Mouse (Mus musculus) embryonic facial prominence, embryonic 10.5 days (tissue): ENCODE results near the gene Dhx57. TPM values are rescaled to one million over a fixed set of nuclear protein-coding genes. Genes with fewer than 3 reads are reported as not detected.
A peak's percentile ranks its signal among the peaks of the same experiment; 100 is the strongest.

Source experiments
- DNase-seq: peaks from one replicate; pipeline ENCODE4 v3.0.0-alpha.2; 2017; ENCODE audit warnings: low spot score
- H3K27ac ChIP-seq: fragments of 300-500 bp; sonication (generic); replicated peaks from 2 replicates; pipeline ENCODE4 v1.5.1; 2016; ENCODE audit warnings: mild to moderate bottlenecking
- H3K27me3 ChIP-seq: fragments of 300-500 bp; sonication (generic); replicated peaks from 2 replicates; pipeline ENCODE4 v1.6.1; 2016; ENCODE audit warnings: low read depth, mild to moderate bottlenecking; ENCODE audit not compliant: poor library complexity, severe bottlenecking
- H3K36me3 ChIP-seq: fragments of 300-500 bp; sonication (generic); replicated peaks from 2 replicates; pipeline ENCODE4 v1.6.1; 2016; ENCODE audit warnings: mild to moderate bottlenecking, moderate library complexity
- H3K4me1 ChIP-seq: fragments of 300-500 bp; sonication (generic); 2 replicates; pipeline ENCODE4 v1.6.1; 2016
- H3K4me3 ChIP-seq: fragments of 300-500 bp; sonication (generic); 2 replicates; pipeline ENCODE4 v1.5.1; 2016; ENCODE audit warnings: mild to moderate bottlenecking, moderate library complexity
- H3K9me3 ChIP-seq: fragments of 300-500 bp; sonication (generic); 2 replicates; pipeline ENCODE4 v1.6.1; 2016; ENCODE audit warnings: mild to moderate bottlenecking
- WGBS: fragments of 180-500 bp; shearing (Covaris S2); methylation state at CpG from one replicate; pipeline ENCODE4 v1.1.7; 2016; 5-methylcytosine and 5-hydroxymethylcytosine counted together
- polyA plus RNA-seq: library from polyadenylated mRNA; unstranded; fragments of >200 nt; fragmentation: Nextera tagmentation; extraction: Ambion mirVana; gene quantifications from 2 replicates; pipeline ENCODE4 v1.2.1, GENCODE M21; 2016

Gene Dhx57
- polyA plus RNA-seq = 17.8 and 19.5 TPM in 2 replicates

DNA sequence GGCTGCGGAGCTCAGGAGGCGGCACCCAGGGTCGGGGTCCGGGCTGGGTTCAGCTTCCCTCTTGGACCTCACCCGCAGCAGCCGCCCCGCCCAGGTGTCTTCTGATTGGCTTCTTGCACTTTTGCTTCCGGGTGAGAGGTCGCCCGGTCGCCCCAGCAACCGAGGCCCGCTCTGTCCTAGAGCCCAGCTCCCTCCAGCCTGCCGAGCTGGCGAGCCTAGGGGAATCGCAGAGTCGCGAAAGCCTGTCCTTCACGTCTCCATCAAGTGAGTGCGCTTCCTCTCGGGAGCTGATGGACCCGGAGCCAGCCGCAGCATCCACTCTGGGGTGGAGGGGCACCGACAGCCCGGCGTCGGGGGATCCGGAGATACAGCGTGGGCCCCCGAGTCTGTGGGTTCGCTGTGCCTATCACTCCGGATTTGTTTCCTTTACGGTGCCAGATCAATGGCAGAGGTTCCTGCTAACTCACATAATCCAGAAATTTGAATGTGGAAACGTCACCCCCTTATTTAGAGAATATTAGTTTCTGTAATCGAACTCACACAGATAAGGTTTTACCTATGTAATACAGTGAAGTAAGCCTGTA is at the start of gene Dhx57, which contains the start of gene Morn2:
Dhx57 (minus strand) TSS at position 403 of the 584 bp plus-strand sequence.
Morn2 (plus strand) TSS at position 130 of the 584 bp plus-strand sequence.
- Histone ChIP-seq H3K36me3 (no peaks in the 10 kb centered on the region), H3K9me3 (no peaks in the 10 kb centered on the region), H3K4me3 (peak within 1 kb of the TSS; percentile 99), H3K27me3 (no peaks in the 10 kb centered on the region), H3K4me1 (peaks cover 17% of the 10 kb centered on the region), H3K27ac (peak within 1 kb of the TSS; percentile 89)
- under 1% methylated on average over 35 of the region's 35 CpGs for WGBS
- DNase-seq = peak; percentile 98

DNA sequence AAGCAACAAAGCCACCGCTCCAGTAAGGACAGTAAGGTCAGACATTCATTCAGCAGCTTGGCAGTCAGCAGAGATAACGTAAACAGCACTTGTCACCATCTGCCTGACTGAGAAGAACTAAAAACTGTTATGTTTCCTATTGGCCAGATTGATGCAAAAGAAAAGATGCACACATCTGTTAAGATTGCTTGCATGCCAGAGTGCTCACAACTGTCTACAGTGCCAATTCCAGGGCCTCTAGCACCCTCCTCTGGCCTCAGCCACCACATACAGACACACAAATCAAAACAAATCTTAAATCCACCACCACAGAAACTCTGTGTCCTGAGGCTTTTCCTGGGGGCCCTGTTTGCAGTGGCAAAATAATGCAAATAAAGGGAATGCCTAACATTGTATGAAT is 42.1 kb upstream of the Dhx57 start:
- Histone ChIP-seq H3K4me3 (no peak overlapping the region), H3K4me1 (no peaks in the 10 kb centered on the region), H3K27ac (no peak overlapping the region), H3K27me3 (no peaks in the 10 kb centered on the region; the same call in 1 of the 2 replicates), H3K36me3 (no peaks in the 10 kb centered on the region), H3K9me3 (no peaks in the 10 kb centered on the region)
- 87% methylated on average over 2 of the region's 2 CpGs for WGBS
- no peak for DNase-seq

DNA sequence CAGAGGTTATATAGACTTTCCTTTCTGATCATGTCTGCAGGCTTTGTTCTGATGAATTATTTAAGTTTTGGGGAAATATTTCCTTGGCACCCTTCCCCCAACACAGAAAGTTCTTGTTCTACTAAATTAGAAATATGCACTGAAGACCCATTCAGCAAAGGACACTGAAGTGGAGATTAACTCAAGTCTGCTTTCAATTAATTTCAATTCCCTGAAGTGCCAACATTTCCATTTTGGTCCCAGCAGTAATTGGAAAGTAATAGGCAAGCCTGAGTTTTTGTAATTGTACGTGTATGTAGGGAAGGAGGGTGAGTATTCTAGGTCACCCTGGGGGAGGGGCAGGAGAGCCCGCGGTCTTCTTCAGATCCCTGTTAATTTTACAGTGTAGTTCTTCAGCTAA is 36.2 kb upstream of the Dhx57 start:
- Histone ChIP-seq H3K9me3 (no peaks in the 10 kb centered on the region), H3K36me3 (no peaks in the 10 kb centered on the region), H3K4me3 (no peak overlapping the region), H3K27ac (no peak overlapping the region), H3K27me3 (no peaks in the 10 kb centered on the region; the same call in 1 of the 2 replicates), H3K4me1 (0 out of 2 replicates have a peak, but pooled peaks cover 5% of the 10 kb centered on the region)
- DNase-seq = no peak
- WGBS = 54% methylated on average over 3 of the region's 3 CpGs

DNA sequence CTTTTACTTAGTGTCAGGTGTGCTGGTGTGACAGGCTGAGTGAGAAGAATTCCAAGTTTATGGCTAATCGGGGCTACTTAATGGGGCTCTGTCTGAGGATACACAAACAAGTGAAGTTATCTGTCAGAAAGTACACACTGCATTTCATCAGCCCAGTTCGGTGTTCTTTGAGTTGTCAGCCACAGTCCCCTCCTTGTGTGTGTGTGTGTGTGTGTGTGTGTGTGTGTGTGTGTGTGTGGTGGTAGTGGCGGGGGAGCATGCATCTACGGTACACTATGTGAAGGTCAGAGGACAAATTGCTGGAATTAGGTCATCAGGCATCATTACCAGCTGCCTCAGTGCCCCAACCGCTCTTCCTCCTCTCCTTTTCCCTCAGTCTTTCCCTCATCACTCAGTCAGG is 35.2 kb upstream of the Dhx57 start:
- 0 out of 2 replicates have a peak, but pooled peaks cover 5% of the 10 kb centered on the region for H3K4me1 ChIP-seq
- no peaks in the 10 kb centered on the region for H3K36me3 ChIP-seq
- no peak for DNase-seq
- 67% methylated on average over 5 of the region's 5 CpGs for WGBS
- no peaks in the 10 kb centered on the region for H3K9me3 ChIP-seq
- H3K4me3 ChIP-seq = no peak overlapping the region
- H3K27ac ChIP-seq = no peak overlapping the region
- H3K27me3 ChIP-seq = no peaks in the 10 kb centered on the region; the same call in 1 of the 2 replicates

DNA sequence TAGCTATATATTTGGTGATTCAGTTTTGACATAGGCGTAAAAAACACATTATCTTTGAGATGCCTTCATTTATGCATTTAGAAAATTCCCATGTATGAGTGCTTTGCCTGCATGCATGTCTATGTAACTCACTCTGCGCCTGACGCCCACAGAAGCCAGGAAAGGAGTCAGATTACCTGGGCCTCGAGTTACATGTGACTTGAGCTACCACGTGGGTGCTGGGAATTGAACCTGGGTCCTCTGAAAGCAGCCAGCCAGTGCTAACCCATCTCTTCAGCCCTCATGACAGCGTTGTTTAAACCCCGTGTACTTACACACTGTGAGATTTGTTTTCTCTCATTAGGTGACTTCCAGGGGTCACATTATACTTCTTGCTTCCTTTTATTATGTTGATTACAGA is 34.2 kb upstream of the Dhx57 start:
- no peaks in the 10 kb centered on the region; the same call in 1 of the 2 replicates for H3K27me3 ChIP-seq
- no peak for DNase-seq
- H3K27ac ChIP-seq = no peak overlapping the region
- no peaks in the 10 kb centered on the region for H3K36me3 ChIP-seq
- no peak overlapping the region for H3K4me3 ChIP-seq
- WGBS = 84% methylated on average over 7 of the region's 7 CpGs
- H3K9me3 ChIP-seq = no peaks in the 10 kb centered on the region
- 0 out of 2 replicates have a peak, but pooled peaks cover 5% of the 10 kb centered on the region for H3K4me1 ChIP-seq

DNA sequence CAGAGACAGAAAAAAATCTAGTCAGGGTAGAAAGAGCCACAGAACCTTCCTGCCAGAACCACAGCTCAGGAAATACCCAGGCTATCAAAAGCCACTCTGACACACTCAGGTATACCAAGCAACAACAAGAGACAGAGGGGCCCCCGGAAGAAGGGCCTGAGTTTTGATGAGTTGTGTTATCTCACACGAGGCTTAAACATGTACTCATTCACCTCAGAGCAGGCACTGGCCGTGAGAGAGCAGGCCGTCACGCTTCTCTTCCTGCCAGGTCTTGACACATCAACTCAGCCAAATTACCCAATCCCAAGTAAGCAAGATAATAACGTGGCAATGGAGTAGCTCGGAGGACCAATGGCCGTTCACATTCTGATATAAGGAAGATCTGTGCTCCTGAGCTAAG is 33.4 kb upstream of the Dhx57 start:
- H3K27me3 ChIP-seq = no peaks in the 10 kb centered on the region; the same call in 1 of the 2 replicates
- H3K9me3 ChIP-seq = no peaks in the 10 kb centered on the region
- WGBS = 83% methylated on average over 8 of the region's 8 CpGs
- H3K27ac ChIP-seq = no peak overlapping the region
- DNase-seq = no peak
- no peaks in the 10 kb centered on the region for H3K36me3 ChIP-seq
- 0 out of 2 replicates have a peak, but pooled peaks cover 5% of the 10 kb centered on the region for H3K4me1 ChIP-seq
- H3K4me3 ChIP-seq = no peak overlapping the region

DNA sequence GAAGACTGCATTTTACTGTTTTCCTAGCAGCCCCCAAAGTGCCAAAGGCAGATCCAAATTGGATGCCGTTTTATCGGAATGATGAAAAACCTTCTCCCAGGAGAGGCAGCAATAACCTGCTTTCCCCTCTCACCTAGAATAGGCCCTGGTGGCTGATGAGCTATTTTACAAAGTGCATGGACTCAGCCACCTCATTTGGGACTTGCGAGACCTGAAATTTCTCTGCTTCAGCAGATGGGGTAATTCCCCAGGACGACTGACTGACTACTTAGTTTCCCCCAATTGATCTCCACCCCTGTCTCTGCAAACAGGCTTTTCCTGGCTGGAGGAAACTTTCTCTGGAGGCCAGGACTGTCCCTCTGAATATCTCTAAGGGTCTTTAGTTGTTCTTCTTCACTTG is 32.7 kb upstream of the Dhx57 start:
- H3K4me1 ChIP-seq = 0 out of 2 replicates have a peak, but pooled peaks cover 5% of the 10 kb centered on the region
- H3K36me3 ChIP-seq = no peaks in the 10 kb centered on the region
- H3K27ac ChIP-seq = no peak overlapping the region
- H3K4me3 ChIP-seq = no peak overlapping the region
- 84% methylated on average over 4 of the region's 4 CpGs for WGBS
- no peaks in the 10 kb centered on the region; the same call in 1 of the 2 replicates for H3K27me3 ChIP-seq
- no peaks in the 10 kb centered on the region for H3K9me3 ChIP-seq
- DNase-seq = no peak

DNA sequence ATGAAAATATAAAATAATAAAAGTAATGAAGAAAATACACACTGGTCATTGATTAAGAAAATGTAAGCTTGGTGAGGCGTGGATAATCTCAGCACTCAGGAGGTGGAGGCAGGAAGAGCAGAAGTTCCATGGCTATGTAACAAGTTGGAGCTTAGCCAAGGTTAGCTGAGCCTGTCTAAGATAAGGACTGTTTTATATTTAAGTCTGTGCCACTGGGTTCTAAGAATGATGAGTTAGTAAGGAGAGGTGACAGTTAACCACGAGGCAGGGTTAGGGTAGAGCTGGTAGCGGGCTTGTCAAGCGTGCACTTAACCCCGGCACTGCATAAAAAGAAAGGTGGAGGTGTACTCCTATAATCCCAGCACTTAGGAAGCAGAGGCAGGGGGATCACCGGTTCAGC is 32.0 kb upstream of the Dhx57 start:
- H3K27ac ChIP-seq = no peak overlapping the region
- H3K4me1 ChIP-seq = 0 out of 2 replicates have a peak, but pooled peaks cover 5% of the 10 kb centered on the region
- H3K4me3 ChIP-seq = no peak overlapping the region
- no peak for DNase-seq
- H3K9me3 ChIP-seq = no peaks in the 10 kb centered on the region
- WGBS = 88% methylated on average over 6 of the region's 6 CpGs
- no peaks in the 10 kb centered on the region for H3K27me3 ChIP-seq
- H3K36me3 ChIP-seq = no peaks in the 10 kb centered on the region

DNA sequence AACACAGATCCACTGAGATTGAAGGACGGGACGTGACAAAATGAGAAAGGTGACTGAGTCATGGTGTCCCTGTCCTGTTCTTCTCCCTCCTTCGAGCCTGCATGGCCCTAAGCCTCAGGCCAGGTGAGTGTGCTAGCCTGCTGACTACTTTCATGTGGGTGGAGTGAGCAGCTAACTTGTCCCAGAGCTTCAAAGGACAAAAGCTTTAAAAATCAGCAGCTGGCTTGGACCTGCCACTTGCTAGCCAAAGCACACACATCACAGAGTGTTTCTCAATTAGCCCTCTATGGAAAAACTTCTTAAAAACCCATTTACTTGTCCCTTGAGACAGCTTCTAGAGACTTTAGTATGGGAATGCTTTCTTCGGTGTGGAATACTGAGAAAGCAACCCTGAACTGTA is 22.1 kb upstream of the Dhx57 start:
- H3K27ac ChIP-seq = no peak overlapping the region
- peaks cover 9% of the 10 kb centered on the region; the same call in 1 of the 2 replicates for H3K4me1 ChIP-seq
- H3K36me3 ChIP-seq = no peaks in the 10 kb centered on the region
- no peak for DNase-seq
- no peaks in the 10 kb centered on the region for H3K9me3 ChIP-seq
- H3K4me3 ChIP-seq = no peak overlapping the region
- 86% methylated on average over 4 of the region's 4 CpGs for WGBS
- no peaks in the 10 kb centered on the region for H3K27me3 ChIP-seq

DNA sequence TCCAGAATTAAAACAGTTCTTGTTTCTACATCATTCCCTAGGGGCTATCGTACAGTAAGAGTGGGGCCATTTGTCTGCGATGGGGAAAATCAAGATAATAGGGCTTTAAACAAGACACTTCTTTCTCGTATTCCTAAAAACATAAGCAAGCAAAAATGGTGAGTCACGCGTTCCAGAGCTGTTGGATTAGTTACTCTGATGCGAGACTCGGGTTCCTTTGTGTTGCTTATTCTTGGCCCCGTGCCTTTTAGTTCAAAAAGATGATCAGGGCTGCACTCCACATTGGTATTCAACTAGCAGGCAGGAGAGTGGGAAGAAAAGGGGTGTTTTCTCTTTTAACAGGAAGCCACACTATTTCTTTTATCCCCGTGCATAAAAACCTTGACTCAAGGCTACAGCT is 21.5 kb upstream of the Dhx57 start:
- Histone ChIP-seq H3K4me3 (no peak overlapping the region), H3K4me1 (peaks cover 9% of the 10 kb centered on the region; the same call in 1 of the 2 replicates), H3K27me3 (no peaks in the 10 kb centered on the region), H3K27ac (no peak overlapping the region; the same call in 1 of the 2 replicates), H3K36me3 (no peaks in the 10 kb centered on the region), H3K9me3 (no peaks in the 10 kb centered on the region)
- DNase-seq = no peak
- 79% methylated on average over 9 of the region's 9 CpGs for WGBS

DNA sequence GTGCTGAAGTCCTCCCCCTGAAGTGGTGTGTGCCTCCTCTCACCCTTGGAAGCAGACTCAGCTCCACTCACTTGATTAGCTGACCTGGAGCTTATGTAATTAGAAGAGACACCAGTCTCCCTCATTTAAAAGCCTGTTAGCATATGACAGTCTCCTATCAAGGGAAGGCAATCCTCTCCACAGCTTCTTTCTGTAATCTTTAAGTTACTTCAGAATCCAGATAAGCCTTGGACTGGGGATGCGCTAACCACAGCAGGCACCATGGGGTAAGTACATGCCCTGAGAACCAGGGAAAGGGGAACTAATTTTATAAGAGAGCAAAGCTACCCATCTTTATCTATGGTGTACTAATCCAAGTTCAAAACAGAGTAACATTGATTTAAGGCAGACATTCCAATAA is 17.0 kb upstream of the Dhx57 start, which contains the start of gene Arhgef33:
Arhgef33 (plus strand) TSS at position 157 of the 400 bp plus-strand sequence.
- WGBS = 95% methylated on average over 1 of the region's 1 CpGs
- no peak for DNase-seq
- H3K27ac ChIP-seq = no peak within 1 kb of the TSS
- H3K4me1 ChIP-seq = peaks cover 9% of the 10 kb centered on the region; the same call in 1 of the 2 replicates
- H3K27me3 ChIP-seq = no peaks in the 10 kb centered on the region
- no peaks in the 10 kb centered on the region for H3K9me3 ChIP-seq
- H3K4me3 ChIP-seq = no peak within 1 kb of the TSS
- H3K36me3 ChIP-seq = no peaks in the 10 kb centered on the region

DNA sequence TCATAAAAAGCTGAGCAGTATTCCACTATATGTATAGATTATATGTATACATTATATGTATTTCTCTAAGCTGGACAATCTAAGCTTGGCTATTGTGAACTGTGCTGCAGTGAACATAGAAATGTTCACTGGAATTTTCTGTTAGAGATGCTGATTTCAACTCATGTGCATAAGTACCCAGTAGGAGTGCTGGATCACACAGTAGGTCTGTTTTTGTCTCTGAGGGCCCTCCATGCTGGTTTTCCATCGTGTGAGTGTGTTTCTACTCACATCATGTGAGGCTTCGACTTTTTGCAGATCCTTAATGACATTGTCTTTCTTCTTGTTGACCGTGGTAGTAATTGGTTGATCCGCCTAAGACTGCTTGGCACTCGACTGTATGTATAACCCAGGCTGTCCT is 8.6 kb upstream of the Dhx57 start:
- H3K9me3 ChIP-seq = no peaks in the 10 kb centered on the region
- no peak overlapping the region for H3K27ac ChIP-seq
- no peaks in the 10 kb centered on the region for H3K36me3 ChIP-seq
- no peak for DNase-seq
- no peak overlapping the region for H3K4me3 ChIP-seq
- no peaks in the 10 kb centered on the region for H3K27me3 ChIP-seq
- no peaks in the 10 kb centered on the region for H3K4me1 ChIP-seq
- 92% methylated on average over 5 of the region's 5 CpGs for WGBS

DNA sequence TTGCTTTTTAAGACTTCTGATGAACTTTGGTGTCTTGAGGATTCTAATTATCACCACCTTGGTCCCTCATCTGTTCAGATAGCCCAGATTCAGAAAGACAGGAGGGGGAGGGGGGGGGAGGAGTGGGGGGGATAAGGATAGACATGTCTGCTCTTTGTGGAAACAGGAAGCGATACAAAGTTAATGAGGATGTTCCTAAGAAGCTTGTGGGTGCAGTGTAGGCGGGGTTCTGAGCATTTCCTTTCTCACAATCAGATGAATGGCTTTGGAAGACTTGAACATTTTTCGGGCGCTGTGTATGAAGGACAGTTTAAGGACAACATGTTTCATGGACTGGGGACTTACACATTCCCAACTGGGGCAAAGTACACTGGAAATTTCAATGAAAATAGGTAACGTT is 5.0 kb upstream of the Dhx57 start:
- no peaks in the 10 kb centered on the region for H3K9me3 ChIP-seq
- DNase-seq = no peak
- H3K27ac ChIP-seq = no peak overlapping the region
- H3K4me3 ChIP-seq = no peak overlapping the region
- H3K36me3 ChIP-seq = no peaks in the 10 kb centered on the region
- H3K4me1 ChIP-seq = no peaks in the 10 kb centered on the region
- no peaks in the 10 kb centered on the region for H3K27me3 ChIP-seq
- 92% methylated on average over 5 of the region's 5 CpGs for whole genome bisulfite sequencing
